Comparison of ENCODE assay signal across 9 mouse cellular contexts in genomic region chr3:99936159-99936558, GRCm38 (mm10). TPM values are rescaled to one million over a fixed set of nuclear protein-coding genes. Genes with fewer than 3 reads are reported as not detected.
DNase-seq lines count a peak whose midpoint lies in the region; ATAC-seq lines count a peak whose summit lies in the region.
"Had no signal": no experiment of that assay in that cellular context is flagged by ENCODE, and none has a peak within 500 bp of the region (broad histone marks: within the 10 kb centered on the region; RNA-seq: fewer than 3 reads in every experiment).

No protein-coding gene starts in this region.

- peak; percentile 36 to 59 for DNase-seq in cerebellum, postnatal 14 days
- no peak for DNase-seq in cerebellum, postnatal 36 days
- no peak for DNase-seq in midbrain, embryonic 11.5 days (ENCODE audit: low spot score, missing footprints)
- DNase-seq in embryo, embryonic 10.5 days (ENCODE audit: low spot score): peak; percentile 68
- peak; percentile 8 to 61 for DNase-seq in kidney, postnatal 36 days
- no peak for DNase-seq in thymus, adult 18-20 months
- no peak for DNase-seq in cerebellum, adult 11-12 months

- H3K9ac ChIP-seq in midbrain, embryonic 11.5 days (ENCODE audit: low read length): no peak overlapping the region
- no peak overlapping the region for H3K9ac ChIP-seq in midbrain, embryonic 15.5 days
- H3K9ac ChIP-seq: embryonic facial prominence, embryonic 15.5 days had no signal

- ATAC-seq in midbrain, embryonic 11.5 days (ENCODE audit: low FRiP score): 0 out of 2 replicates have a peak, but pooled peaks have one; percentile 54
- ATAC-seq in midbrain, embryonic 15.5 days (replicated peaks): no peak

- H3K4me3 ChIP-seq in midbrain, embryonic 11.5 days (ENCODE audit: low read depth, low read length): no peak overlapping the region
- no peak overlapping the region for H3K4me3 ChIP-seq in midbrain, embryonic 15.5 days
- H3K4me3 ChIP-seq: embryonic facial prominence, embryonic 15.5 days had no signal

- no peaks in the 10 kb centered on the region for H3K27me3 ChIP-seq in midbrain, embryonic 11.5 days (ENCODE audit: control insufficient read depth, insufficient read depth, low read length)
- H3K27me3 ChIP-seq in midbrain, embryonic 15.5 days (replicated peaks): no peaks in the 10 kb centered on the region
- H3K27me3 ChIP-seq: embryonic facial prominence, embryonic 15.5 days had no signal

- no peak overlapping the region for H3K27ac ChIP-seq in midbrain, embryonic 11.5 days (ENCODE audit: low read depth, low read length)
- H3K27ac ChIP-seq in midbrain, embryonic 15.5 days: no peak overlapping the region
- H3K27ac ChIP-seq: embryonic facial prominence, embryonic 15.5 days had no signal

- H3K4me2 ChIP-seq in midbrain, embryonic 11.5 days: no peak overlapping the region
- no peak overlapping the region for H3K4me2 ChIP-seq in midbrain, embryonic 15.5 days
- H3K4me2 ChIP-seq: embryonic facial prominence, embryonic 15.5 days had no signal

- no peaks in the 10 kb centered on the region for H3K36me3 ChIP-seq in midbrain, embryonic 11.5 days (ENCODE audit: control insufficient read depth, insufficient read depth, low read length)
- H3K36me3 ChIP-seq in midbrain, embryonic 15.5 days (replicated peaks): no peaks in the 10 kb centered on the region
- H3K36me3 ChIP-seq: embryonic facial prominence, embryonic 15.5 days had no signal

- 26% methylated on average over 1 of the region's 1 CpGs for WGBS in midbrain, embryonic 11.5 days
- 38% methylated on average over 1 of the region's 1 CpGs for WGBS in midbrain, embryonic 15.5 days

- H3K9me3 ChIP-seq in midbrain, embryonic 11.5 days (ENCODE audit: control insufficient read depth, low read length): no peaks in the 10 kb centered on the region
- no peaks in the 10 kb centered on the region for H3K9me3 ChIP-seq in midbrain, embryonic 15.5 days
- H3K9me3 ChIP-seq: embryonic facial prominence, embryonic 15.5 days had no signal

- no peaks in the 10 kb centered on the region for H3K4me1 ChIP-seq in midbrain, embryonic 11.5 days (ENCODE audit: control insufficient read depth, insufficient read depth, low read length)
- H3K4me1 ChIP-seq in midbrain, embryonic 15.5 days: no peaks in the 10 kb centered on the region

RNA-seq across cellular contexts. Expression of gene Spag17, which starts 51.0 kb away (rescaled TPM):
- 0.17 and 0.18 TPM in 2 replicates for polyA plus RNA-seq in midbrain, embryonic 11.5 days (2014; fragmentation: Nextera tagmentation; extraction: Ambion mirVana)
- 0.40 and 0.68 TPM in 2 replicates for polyA plus RNA-seq in midbrain, embryonic 15.5 days (2015; fragmentation: Nextera tagmentation; extraction: Ambion mirVana)

Comparison
In these comparisons a context has a peak if more than half of its experiments do, and no peak if none do; other contexts are left out.
1. DNase-seq: peak in cerebellum, postnatal 14 days (2 of 2), embryo, embryonic 10.5 days (single experiment) and kidney, postnatal 36 days (2 of 2); none in cerebellum, postnatal 36 days (0 of 2), midbrain, embryonic 11.5 days (single experiment), thymus, adult 18-20 months (0 of 2) and cerebellum, adult 11-12 months (single experiment).